Mouse (Mus musculus) heart, postnatal 36 days (tissue): ENCODE data around the gene Selenon. TPM values are rescaled to one million over a fixed set of nuclear protein-coding genes. Genes with fewer than 3 reads are reported as not detected.
"Not testable (repeated sequence)": the region's sequence is repeated elsewhere in the genome, so short reads cannot be mapped to it uniquely, and the experiment has no call there.

Experiments
- DNase-seq, 2 experiments: peaks; one replicate each; pipeline ENCODE4 v3.0.0; 2021 to 2022
- intact Hi-C: fragments of 180-260 bp; cut with DNase I; formaldehyde crosslinking; loops from one replicate; pipeline ENCODE4 v1.15.1; 2025
- total RNA-seq, 2 experiments: library from RNA; stranded (reverse); gene quantifications; 2 replicates each; pipeline ENCODE4 v1.2.3; 2021

Gene Selenon
- total RNA-seq, 2 experiments from 2014 or later, result 19.8 to 21.1 TPM

- intact Hi-C loops, result no loop called here
- DNase-seq, result peak; percentile 67 to 73
Measured at GRCm38 (mm10) chr4:134512798-134513197, 39.2 kb downstream of the Selenon start.

- intact Hi-C loops, result no loop called here
Measured at GRCm38 (mm10) chr4:134511730-134512129, 40.2 kb downstream of the Selenon start.

GRCm38 (mm10) chr4:134510845-134511411 lies 41.0 kb downstream of the Selenon start, which contains the start of gene Aunip:
Gene Aunip (plus strand): TSS chr4:134510999.
- DNase-seq, result peak; percentile 87 to 92
- intact Hi-C loops, result no loop called here

More at GRCm38 (mm10) chr4:134511730-134512129, 40.2 kb downstream of the Selenon start:
- no peak for DNase-seq

GRCm38 (mm10) chr4:134510396-134510795 lies 41.6 kb downstream of the Selenon start:
- intact Hi-C loops, result no loop called here
- no peak for DNase-seq

GRCm38 (mm10) chr4:134506713-134507112 lies 45.3 kb downstream of the Selenon start:
- no peak for DNase-seq
- intact Hi-C loops, result no loop called here

GRCm38 (mm10) chr4:134505966-134506594 lies 45.9 kb downstream of the Selenon start:
- DNase-seq, result no peak
- intact Hi-C loops, result no loop called here

- DNase-seq, result no peak
- intact Hi-C loops, result no loop called here
Measured at GRCm38 (mm10) chr4:134505303-134505789, 46.6 kb downstream of the Selenon start.

- intact Hi-C loops, result no loop called here
- no peak for DNase-seq
Measured at GRCm38 (mm10) chr4:134503686-134504357, 48.1 kb downstream of the Selenon start.

GRCm38 (mm10) chr4:134501095-134501494 lies 50.9 kb downstream of the Selenon start:
- no peak for DNase-seq
- intact Hi-C loops, result no loop called here

- intact Hi-C loops, DNase-seq: not testable (repeated sequence)
Measured at GRCm38 (mm10) chr4:134498983-134499382, 53.0 kb downstream of the Selenon start.

- intact Hi-C loops, result no loop called here
- DNase-seq, result no peak
Measured at GRCm38 (mm10) chr4:134497986-134498731, 53.8 kb downstream of the Selenon start.

GRCm38 (mm10) chr4:134497223-134497622 lies 54.7 kb downstream of the Selenon start:
- intact Hi-C loops, result no loop called here

GRCm38 (mm10) chr4:134496595-134497210 lies 55.3 kb downstream of the Selenon start, which contains the start of gene Paqr7:
Gene Paqr7 (plus strand): TSS chr4:134496697.
- intact Hi-C loops, result no loop called here
- peak; percentile 75 to 84 for DNase-seq

More at GRCm38 (mm10) chr4:134497223-134497622, 54.7 kb downstream of the Selenon start:
- no peak for DNase-seq

GRCm38 (mm10) chr4:134495546-134495923 lies 56.4 kb downstream of the Selenon start:
- DNase-seq, result no peak
- intact Hi-C loops, result no loop called here

GRCm38 (mm10) chr4:134494780-134495545 lies 57.0 kb downstream of the Selenon start:
- no peak for DNase-seq
- intact Hi-C loops, result no loop called here

GRCm38 (mm10) chr4:134494161-134494560 lies 57.8 kb downstream of the Selenon start:
- DNase-seq, intact Hi-C loops: not testable (repeated sequence)

GRCm38 (mm10) chr4:134491716-134492115 lies 60.2 kb downstream of the Selenon start:
- no peak for DNase-seq
- intact Hi-C loops, result no loop called here

- intact Hi-C loops, result no loop called here
- no peak for DNase-seq
Measured at GRCm38 (mm10) chr4:134489986-134490665, 61.8 kb downstream of the Selenon start.

- intact Hi-C loops, result no loop called here
- DNase-seq, result no peak
Measured at GRCm38 (mm10) chr4:134488211-134488610, 63.8 kb downstream of the Selenon start.
